Mouse (Mus musculus) lung, postnatal 0 days (tissue): ENCODE results near the gene Zfp638.

Experiments
- CTCF ChIP-seq: IDR thresholded peaks from 2 replicates; pipeline ENCODE4 v1.5.1; 2016; ENCODE audit warnings: antibody characterized with exemption, mild to moderate bottlenecking
- EP300 ChIP-seq: IDR thresholded peaks from 2 replicates; pipeline ENCODE4 v1.6.1; 2016; ENCODE audit warnings: antibody characterized with exemption, mild to moderate bottlenecking, control low read depth

DNA sequence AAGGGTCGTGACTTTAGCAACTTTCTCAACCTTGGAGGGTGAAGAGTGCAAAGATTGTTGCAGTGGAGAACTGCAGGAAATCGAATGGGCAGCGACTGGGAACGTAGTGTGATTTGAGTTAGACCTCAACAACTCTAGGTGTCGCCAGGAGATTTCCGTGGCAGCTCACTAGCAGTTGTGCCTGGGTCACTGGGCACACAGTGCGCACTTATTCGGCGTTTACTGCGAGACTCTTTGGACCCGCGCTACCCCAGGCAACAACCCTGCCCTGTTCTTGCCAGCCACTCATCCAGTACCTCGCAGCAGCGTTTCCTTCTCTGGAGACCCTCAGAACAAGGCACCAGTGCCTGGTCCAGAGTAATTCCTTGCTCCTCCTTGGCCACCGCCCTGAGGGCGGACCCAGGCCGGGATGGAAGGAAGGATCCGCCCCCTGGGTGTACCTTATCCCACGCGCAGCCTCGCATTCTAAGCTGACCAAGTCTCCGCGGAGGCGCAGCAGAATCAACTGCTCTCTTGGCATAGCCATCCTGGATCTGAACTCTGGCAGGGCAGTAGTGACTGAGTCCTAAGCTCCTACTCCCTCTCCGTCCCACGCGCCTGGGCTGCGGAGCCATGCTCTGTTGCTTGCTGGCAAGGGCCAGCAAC is 152.1 kb downstream of the Zfp638 start:
- TF ChIP-seq CTCF (peak; percentile 29), EP300 (no peak)
